Mouse (Mus musculus) kidney, adult 2 months (tissue): ENCODE data around the gene Hspb9. TPM values are rescaled to one million over a fixed set of nuclear protein-coding genes. Genes with fewer than 3 reads are reported as not detected.
A peak's percentile ranks its signal among the peaks of the same experiment; 100 is the strongest.

Source experiments
- DNase-seq: peaks from one replicate; pipeline ENCODE4 v3.0.0; 2021
- H3K27ac ChIP-seq: fragments of 200-500 bp; 2 replicates; pipeline ENCODE4 v1.5.1; 2012; ENCODE audit warnings: low read depth, low read length, control low read depth, inconsistent platforms; ENCODE audit not compliant: insufficient read depth
- H3K27me3 ChIP-seq: fragments of 200-500 bp; replicated peaks from 2 replicates; pipeline ENCODE4 v1.6.1; 2012; ENCODE audit warnings: mild to moderate bottlenecking, moderate library complexity, low read length, inconsistent platforms; ENCODE audit not compliant: control insufficient read depth, insufficient read depth
- H3K36me3 ChIP-seq: fragments of 200-500 bp; 2 replicates; pipeline ENCODE4 v1.6.1; 2012; ENCODE audit warnings: mild to moderate bottlenecking, moderate library complexity, low read length, inconsistent platforms; ENCODE audit not compliant: control insufficient read depth, insufficient read depth
- H3K4me1 ChIP-seq: fragments of 200-500 bp; 2 replicates; pipeline ENCODE4 v1.6.1; 2011; ENCODE audit warnings: low read length; ENCODE audit not compliant: control insufficient read depth, insufficient read depth
- H3K4me3 ChIP-seq: fragments of 200-500 bp; 2 replicates; pipeline ENCODE4 v1.5.1; 2011; ENCODE audit warnings: mild to moderate bottlenecking, low read depth, low read length, control low read depth; ENCODE audit not compliant: insufficient read depth
- CTCF ChIP-seq: fragments of 200-500 bp; conservative IDR thresholded peaks from 2 replicates; pipeline ENCODE4 v1.5.1; 2011; ENCODE audit warnings: low read depth, mild to moderate bottlenecking, control low read depth, low read length, moderate library complexity, mixed read lengths; ENCODE audit not compliant: insufficient read depth, insufficient read length
- POLR2A ChIP-seq: fragments of 200-500 bp; IDR thresholded peaks from one replicate; pipeline ENCODE4 v1.6.1; 2011; ENCODE audit warnings: low read depth, low read length, control low read depth
- WGBS: fragments of 180-500 bp; shearing (Covaris S2); methylation state at CpG from one replicate; pipeline ENCODE4 v1.1.7; 2018; 5-methylcytosine and 5-hydroxymethylcytosine counted together
- polyA plus RNA-seq: library from polyadenylated mRNA; depleted of rRNA; stranded (reverse); fragments of >200 nt; gene quantifications from 2 replicates; pipeline ENCODE4 v1.2.3, GENCODE M21; 2012

Gene Hspb9
- polyA plus RNA-seq, 1 experiment, result 0.48 TPM

GRCm38 (mm10) chr11:100703851-100704531 is 9.7 kb upstream of the Hspb9 start, which contains the start of gene Dhx58:
Gene Dhx58, minus strand, starts transcription at chr11:100704271.
- WGBS, result 54% methylated on average over 7 of the region's 7 CpGs
- peak within 1 kb of the TSS; percentile 37; the same call in 1 of the 2 replicates for H3K27ac ChIP-seq
- peak; percentile 46 for DNase-seq

GRCm38 (mm10) chr11:100705095-100705747 is 8.4 kb upstream of the Hspb9 start:
- Histone ChIP-seq H3K36me3 (no peaks in the 10 kb centered on the region), H3K4me3 (no peak overlapping the region), H3K27ac (no peak overlapping the region), H3K4me1 (peaks cover 7% of the 10 kb centered on the region), H3K27me3 (no peaks in the 10 kb centered on the region)
- DNase-seq, result no peak
- 91% methylated on average over 23 of the region's 23 CpGs for WGBS
- TF ChIP-seq CTCF (no peak), POLR2A (no peak)

More at GRCm38 (mm10) chr11:100703851-100704531, 9.7 kb upstream of the Hspb9 start, which contains the start of gene Dhx58:
- H3K4me3 ChIP-seq, result peak within 1 kb of the TSS; percentile 48
- no peaks in the 10 kb centered on the region for H3K36me3 ChIP-seq
- H3K27me3 ChIP-seq, result no peaks in the 10 kb centered on the region
- peaks cover 7% of the 10 kb centered on the region for H3K4me1 ChIP-seq
- no peak for TF ChIP-seq POLR2A
- no peak for TF ChIP-seq CTCF

- Histone ChIP-seq H3K27ac (no peak overlapping the region), H3K4me3 (no peak overlapping the region), H3K36me3 (no peaks in the 10 kb centered on the region), H3K27me3 (no peaks in the 10 kb centered on the region), H3K4me1 (peaks cover 4% of the 10 kb centered on the region; the same call in 1 of the 2 replicates)
- TF ChIP-seq CTCF (no peak), POLR2A (no peak)
- 93% methylated on average over 9 of the region's 9 CpGs for WGBS
- DNase-seq, result no peak
Measured at GRCm38 (mm10) chr11:100709201-100709810, 4.3 kb upstream of the Hspb9 start.

GRCm38 (mm10) chr11:100710528-100710927 is 3.1 kb upstream of the Hspb9 start:
- no peak for DNase-seq
- 84% methylated on average over 15 of the region's 15 CpGs for WGBS
- H3K27ac ChIP-seq, result no peak overlapping the region
- no peaks in the 10 kb centered on the region for H3K36me3 ChIP-seq
- no peaks in the 10 kb centered on the region for H3K27me3 ChIP-seq
- H3K4me1 ChIP-seq, result peaks cover 4% of the 10 kb centered on the region; the same call in 1 of the 2 replicates
- TF ChIP-seq POLR2A (no peak), CTCF (no peak)
- H3K4me3 ChIP-seq, result no peak overlapping the region

GRCm38 (mm10) chr11:100710977-100711376 is 2.7 kb upstream of the Hspb9 start:
- Histone ChIP-seq H3K36me3 (no peaks in the 10 kb centered on the region), H3K27ac (no peak overlapping the region), H3K4me1 (peaks cover 4% of the 10 kb centered on the region; the same call in 1 of the 2 replicates), H3K4me3 (no peak overlapping the region), H3K27me3 (no peaks in the 10 kb centered on the region)
- 92% methylated on average over 4 of the region's 4 CpGs for WGBS
- no peak for TF ChIP-seq POLR2A
- TF ChIP-seq CTCF, result no peak
- no peak for DNase-seq

- no peaks in the 10 kb centered on the region for H3K27me3 ChIP-seq
Measured at GRCm38 (mm10) chr11:100711783-100712615, 1.7 kb upstream of the Hspb9 start, which contains the start of gene Kat2a. Gene Kat2a, minus strand, starts transcription at chr11:100712465.

More at GRCm38 (mm10) chr11:100711783-100712615, 1.7 kb upstream of the Hspb9 start, which contains the start of gene Kat2a:
- peak within 1 kb of the TSS; percentile 67; the same call in 1 of the 2 replicates for H3K27ac ChIP-seq
- no peak for TF ChIP-seq CTCF
- TF ChIP-seq POLR2A, result no peak
- DNase-seq, result peak; percentile 91
- peaks cover under 1% of the 10 kb centered on the region; the same call in 1 of the 2 replicates for H3K36me3 ChIP-seq
- H3K4me1 ChIP-seq, result peaks cover 4% of the 10 kb centered on the region; the same call in 1 of the 2 replicates
- WGBS, result 2% methylated on average over 48 of the region's 48 CpGs
- peak within 1 kb of the TSS; percentile 85 for H3K4me3 ChIP-seq
